Mouse (Mus musculus): ENCODE results near the gene Sec24b.

DNA sequence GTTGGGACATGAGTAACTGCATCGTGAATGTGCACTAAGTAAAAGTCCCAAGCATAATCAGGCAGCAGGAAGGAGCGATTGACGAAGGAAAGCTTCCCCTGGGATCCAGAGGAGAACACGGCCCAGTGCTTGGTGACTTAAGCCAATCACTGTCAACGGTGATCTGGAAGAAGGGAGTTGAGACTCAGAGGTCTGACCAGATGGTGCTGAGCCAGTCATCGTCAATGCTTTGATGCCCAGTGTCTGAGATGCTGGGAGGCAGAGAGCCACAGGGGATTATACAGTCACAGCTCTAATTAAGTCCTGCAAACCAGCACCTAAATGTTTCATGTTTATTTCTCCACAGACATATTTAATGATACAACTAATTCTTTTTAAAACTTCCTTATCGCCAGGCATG is 122.3 kb downstream of the Sec24b start:
- TF ChIP-seq POLR2A (IDR thresholded peaks at IDR 0.05; ENCODE audit: insufficient read length, low read depth), result no peak
- TF ChIP-seq SRF (IDR thresholded peaks at IDR 0.05; ENCODE audit: control insufficient read depth, insufficient read length, low read depth), result no peak
- TF ChIP-seq MYOD1 (IDR thresholded peaks at IDR 0.05; ENCODE audit: control insufficient read depth in 1 of 3, insufficient read length in 2 of 3, low read depth in 2 of 3), result no peak
